Mouse (Mus musculus): ENCODE results near the gene Pin1.
"Not testable (repeated sequence)": the region's sequence is repeated elsewhere in the genome, so short reads cannot be mapped to it uniquely, and the experiment has no call there.

Pin1 gene

DNA sequence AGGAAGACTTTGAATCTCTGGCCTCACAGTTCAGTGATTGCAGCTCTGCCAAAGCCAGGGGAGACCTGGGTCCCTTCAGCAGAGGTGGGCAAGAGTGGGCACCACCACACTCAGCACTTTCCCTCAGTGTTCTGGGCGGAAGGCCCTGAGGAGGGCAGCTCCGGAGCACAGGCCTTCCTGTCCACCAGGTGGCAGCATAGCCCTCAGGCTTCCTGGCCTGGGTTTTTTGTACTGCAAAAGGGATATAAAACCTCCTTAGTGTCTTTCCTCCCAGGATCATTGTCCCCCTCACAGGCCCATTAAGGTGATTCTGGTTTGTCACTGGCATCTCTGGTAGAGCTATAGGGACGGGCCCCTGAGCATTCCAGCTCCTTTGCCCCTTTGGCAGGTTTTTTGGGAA lies 10.4 kb downstream of the Pin1 start:
- peak; percentile 29 to 47 for DNase-seq (ENCODE audit: low spot score in 2 of 2)

DNA sequence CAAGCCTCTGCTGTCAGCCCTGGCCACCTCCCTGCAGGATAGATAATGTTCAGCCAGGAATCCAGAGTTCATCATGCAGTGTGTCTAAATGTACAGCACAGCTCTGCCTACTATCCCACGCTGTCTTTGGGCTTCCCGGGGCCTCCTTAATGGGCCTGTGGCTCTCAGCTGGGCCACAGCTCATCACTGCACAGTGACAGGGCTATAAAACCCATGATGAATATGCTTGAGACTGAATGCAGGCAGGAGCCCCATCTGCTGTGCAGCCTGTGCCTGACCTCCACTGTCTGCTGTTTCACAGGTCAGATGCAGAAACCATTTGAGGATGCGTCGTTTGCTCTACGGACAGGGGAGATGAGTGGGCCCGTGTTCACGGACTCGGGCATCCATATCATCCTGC lies 11.0 kb downstream of the Pin1 start:
- DNase-seq (ENCODE audit: low spot score in 2 of 2): no peak

DNA sequence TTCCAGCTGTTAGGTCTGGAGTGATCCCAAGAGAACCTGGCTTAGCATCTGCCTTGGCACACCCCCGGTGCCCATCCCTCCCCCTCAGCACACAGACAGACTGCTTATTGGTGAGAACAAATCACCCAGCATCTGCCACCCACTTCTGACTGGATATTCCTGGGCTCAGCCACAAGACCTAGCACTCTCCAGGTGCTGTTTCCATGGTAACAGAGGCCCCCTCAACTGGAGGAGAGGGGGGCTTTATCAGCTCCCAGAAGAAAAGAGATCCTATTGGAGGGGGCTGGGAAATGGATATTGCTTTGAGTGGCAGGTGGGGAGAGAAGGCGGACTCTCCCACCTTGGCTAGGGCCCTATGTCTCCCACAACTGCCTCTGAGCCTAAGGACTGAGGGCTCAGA lies 12.1 kb downstream of the Pin1 start:
- DNase-seq (ENCODE audit: low spot score in 2 of 2): no peak

DNA sequence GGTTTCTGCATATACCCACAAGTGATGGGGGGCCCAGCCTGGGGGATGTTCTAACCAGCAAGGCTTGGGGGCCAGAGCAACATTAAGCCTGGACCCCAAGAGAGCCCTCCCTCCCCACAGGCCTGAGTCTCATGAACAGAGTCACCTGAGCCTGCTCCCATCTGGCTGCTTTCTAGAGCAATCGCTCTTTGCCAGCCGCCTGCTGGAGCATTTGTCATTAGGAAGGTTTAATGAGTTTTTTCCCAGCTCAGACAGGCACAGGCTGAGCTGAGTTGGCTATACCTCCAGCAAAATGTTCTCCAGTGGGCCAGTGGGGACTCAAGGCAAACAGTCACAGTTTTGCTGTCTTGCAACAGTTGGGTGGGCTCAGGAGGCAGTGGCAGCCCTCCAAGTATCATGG lies 12.5 kb downstream of the Pin1 start:
- DNase-seq (ENCODE audit: low spot score in 2 of 2): no peak

DNA sequence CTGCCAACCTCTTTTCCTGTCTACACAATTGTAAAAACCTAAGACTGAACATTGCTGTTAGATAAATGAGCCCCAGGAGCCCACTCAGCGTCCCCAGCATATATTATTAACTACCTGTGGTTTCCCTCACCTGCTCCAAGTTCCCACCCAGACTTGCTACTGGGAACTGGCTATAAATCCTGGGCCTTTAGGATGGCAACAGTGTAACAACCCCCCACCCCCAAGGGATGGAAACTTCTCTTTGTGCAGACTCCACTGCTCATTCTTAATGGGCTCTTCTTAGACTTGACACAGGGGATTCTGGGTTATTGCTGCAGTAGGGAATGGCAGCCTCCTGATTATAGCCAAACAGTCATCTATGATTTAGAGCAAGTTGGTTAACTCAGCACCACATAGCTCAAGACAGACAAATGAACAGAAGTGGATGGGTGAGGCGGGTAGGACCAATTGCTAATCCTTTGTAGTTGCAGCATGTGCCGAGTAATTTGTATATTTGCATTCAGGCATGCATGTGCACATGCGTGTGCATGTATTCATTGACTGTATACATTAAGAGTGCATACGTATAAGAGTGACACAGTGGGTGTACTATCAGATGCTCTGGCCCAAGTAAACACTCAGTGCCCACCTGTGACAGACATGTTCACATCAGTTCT lies 13.2 kb downstream of the Pin1 start:
- no peak for DNase-seq (ENCODE audit: low spot score in 2 of 2)

DNA sequence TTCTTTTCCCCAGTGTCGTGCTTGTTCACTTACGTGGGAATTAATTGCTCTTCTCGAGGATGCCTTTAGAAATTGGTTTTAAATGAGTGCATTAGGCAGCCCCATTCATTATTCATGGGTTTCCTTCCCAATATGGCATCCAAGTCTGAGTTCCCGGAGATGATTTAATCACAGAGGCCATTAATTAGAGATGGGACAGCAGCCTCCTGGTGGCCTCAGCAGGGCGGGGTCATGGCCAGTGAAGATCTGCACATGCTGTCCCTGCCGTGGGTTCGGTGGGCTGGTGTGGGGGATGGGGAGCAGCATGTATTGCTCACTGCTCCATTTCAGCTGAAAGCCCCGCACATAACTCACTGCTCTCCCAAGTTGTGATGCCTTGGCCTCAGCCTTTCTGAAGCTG lies 14.0 kb downstream of the Pin1 start:
- DNase-seq (ENCODE audit: low spot score in 2 of 2): no peak

DNA sequence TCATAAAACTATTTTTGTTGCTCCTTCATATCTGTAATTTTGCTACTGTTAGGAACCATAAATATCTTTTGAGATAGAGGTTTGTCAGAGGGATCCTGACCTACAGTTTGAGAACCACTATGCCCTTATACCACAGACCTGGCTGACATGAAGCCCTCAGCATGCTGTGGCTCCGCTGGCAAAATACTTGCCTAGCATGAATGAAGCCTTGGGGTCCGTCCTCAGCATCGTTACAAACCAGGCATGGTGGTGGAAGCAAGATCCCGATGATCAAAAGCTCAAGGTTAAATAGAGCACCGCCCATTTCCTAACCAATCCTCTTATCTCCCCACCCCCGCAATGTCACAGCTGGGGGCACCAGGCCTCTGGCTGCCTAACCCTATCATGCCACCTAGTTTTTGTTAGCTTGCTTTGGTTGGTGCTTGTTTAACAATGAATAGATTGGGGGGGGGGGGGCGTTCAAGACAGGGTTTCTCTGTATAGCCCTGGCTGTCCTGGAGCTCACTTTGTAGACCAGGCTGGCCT lies 14.7 kb downstream of the Pin1 start:
- no peak for DNase-seq (ENCODE audit: low spot score in 2 of 2)

DNA sequence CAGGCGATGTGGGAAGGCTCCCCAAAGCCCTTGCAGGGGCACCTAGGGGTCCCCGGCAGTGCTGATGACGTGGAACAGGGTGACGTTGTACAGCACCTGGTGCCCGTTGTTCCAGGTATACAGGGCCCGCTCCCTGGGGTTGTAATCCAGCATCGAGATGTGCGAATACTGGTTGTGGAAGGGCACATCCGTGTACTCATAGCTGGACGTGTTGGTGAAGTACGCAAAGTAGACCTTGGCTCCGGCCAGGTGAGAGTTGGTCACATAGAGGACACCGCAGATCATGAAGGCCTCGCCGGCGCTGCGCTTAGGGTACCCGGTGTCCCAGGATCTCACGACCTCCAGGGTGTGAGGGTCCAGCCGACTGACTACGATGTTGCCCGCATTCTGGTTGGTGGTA lies 16.2 kb downstream of the Pin1 start:
- no peak for DNase-seq (ENCODE audit: low spot score in 2 of 2)

DNA sequence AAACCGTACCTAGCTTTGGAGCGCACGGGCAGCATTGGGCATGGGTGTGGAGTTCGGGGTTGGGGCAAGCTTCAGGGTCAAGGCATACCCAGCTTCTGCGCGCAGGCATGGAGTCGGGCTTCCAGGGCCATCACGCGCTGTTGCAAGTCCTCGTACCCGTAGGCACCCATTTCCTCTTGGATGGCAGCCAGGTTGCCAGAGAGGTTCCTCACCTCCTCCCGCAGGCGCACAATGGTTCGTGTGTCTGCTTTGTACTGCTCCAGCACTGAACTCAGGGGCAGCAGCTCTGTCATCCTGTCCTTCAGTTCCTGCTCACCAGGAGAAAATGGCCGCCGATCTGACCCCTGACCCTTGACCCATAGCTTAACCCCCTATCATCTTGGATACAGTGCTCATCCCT lies 20.2 kb downstream of the Pin1 start:
- no peak for DNase-seq (ENCODE audit: low spot score in 2 of 2)

DNA sequence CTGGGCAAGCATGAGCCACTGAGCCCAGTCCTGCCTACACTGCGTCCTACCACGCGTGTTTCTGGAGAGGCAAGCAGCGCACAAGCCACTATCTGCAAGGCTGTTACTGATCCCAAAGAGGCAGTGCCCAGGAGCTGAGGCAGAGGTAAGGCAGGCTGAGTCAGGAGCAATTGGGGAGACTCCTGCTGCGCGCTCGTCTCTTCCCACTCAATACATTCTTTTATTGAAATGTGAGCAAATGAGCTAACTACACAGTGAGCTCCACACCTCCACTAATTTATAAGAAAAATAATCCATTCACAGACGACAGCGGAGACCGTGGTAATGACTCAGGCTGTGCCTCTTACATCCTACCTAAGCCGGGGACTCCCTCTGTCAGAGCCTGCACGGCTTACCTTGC lies 26.0 kb downstream of the Pin1 start:
- DNase-seq (ENCODE audit: low spot score in 2 of 2): no peak

DNA sequence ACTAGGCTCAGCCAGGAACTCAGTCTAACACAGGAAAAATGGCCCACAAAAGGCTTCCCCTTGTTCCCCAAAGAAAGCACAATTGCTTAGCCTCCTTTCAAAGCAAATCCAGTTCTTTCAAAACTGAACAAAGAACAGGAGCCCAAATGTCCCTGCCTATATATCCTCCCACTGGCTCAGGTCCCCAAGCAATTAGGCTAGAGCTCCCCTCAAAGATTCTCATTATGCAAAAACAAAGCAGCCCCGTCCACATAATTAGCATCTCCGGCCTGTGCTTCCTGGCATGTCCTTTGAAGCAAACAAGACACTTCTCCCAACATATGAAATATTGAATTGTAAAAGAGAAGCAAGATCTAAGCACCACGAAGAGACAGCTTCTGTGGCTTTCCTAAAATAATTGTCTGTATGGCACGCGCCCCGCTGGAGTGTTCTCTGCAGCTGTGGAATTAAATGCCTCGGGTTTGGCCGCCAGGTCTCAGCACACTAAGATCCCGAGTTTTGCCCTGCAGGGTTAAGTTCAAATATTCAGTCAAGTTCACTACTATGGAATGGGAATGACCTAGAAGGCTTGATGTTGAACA lies 28.6 kb downstream of the Pin1 start:
- no peak for DNase-seq (ENCODE audit: low spot score in 2 of 2)

DNA sequence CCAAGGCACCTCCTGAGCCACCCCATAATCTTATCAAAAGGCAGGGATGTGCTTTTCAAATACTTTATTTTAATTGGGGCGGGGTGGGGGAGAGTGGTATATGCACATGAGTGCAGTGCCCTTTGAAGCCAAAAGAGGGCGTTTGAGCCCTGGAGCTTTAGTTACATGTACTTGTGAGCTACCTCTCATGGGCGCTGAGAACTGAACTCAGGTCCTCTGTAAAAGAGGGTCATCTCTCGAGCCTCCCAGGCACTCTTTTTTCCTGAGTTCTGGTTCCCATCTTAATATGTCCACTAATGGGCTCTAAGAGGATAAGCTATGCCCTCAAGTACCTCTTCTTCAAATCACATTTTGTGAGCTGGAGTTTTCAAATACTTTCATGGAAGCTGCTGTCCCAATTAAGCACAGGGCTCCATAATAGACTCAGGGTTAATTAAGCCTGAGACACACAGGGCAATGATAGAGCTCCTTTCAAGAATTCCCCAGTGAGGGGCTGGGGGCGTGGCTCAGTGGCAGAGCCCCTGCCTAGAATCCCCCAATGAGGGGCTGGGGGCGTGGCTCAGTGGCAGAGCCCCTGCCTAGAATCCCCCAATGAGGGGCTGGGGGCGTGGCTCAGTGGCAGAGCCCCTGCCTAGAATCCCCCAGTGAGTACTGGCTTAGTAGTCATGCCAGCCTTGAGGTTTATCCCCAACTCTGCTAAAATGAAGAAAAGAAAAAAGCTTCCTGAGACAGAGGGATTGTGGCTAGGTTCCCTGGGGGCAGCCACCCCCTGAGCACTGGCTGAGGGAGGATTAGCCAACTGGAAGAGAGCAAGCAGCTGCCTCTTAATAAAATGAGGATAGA lies 29.9 kb downstream of the Pin1 start:
- DNase-seq (ENCODE audit: low spot score in 2 of 2): no peak

DNA sequence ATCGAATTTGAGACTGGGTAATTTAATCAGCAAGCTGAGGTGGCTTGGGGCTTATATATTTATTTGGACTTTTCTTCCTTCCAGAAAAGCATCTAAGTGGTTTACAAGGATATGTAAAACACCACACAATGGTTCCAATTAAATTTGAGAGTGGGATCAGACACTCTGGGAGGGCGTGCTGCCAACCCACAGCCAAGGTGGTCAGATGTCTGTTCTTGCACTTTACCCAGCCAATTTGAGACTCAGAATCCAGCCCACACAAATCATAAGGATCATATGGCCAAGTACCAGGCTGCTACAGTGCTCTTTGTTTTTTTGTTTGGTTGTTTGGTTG lies 30.5 kb downstream of the Pin1 start:
- DNase-seq (ENCODE audit: low spot score in 2 of 2): no peak

DNA sequence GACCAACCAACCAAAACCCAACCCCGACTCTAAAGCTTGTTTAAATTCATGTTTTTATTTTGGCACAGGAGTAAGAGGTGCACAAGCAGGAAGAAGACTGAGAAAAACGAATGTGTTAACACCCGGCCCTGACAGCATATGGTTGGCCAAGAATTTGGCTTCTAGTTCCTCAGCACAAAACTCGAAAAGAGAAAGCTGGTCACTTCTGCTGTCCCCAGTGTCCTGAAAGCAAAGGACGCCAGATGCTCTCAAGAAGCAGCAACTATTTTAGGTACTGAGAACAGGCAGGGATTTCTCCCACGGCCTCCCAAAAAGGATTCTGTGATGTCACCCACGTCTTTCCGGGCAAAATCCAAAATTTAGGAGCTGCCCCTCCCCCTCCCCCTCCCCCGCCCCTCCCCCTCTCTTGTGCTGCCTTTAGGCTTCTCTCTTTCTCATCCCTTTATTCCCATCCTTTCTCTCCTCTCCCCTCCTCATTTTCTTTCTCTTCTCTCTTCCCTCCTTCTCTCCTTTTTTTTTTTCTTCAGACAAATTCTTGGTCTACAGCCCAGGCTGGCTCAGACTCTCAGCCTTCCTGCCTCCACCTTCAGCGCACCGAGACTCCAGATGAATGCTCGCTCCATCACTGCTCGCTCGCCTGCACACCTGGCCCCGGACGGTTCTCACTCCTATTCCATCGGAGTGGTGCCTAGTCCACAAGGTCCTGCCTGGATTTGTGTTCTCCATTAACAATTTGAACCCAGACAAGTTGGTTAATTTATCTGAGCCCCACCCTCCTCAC lies 33.4 kb downstream of the Pin1 start:
- no peak for DNase-seq (ENCODE audit: low spot score in 2 of 2)

DNA sequence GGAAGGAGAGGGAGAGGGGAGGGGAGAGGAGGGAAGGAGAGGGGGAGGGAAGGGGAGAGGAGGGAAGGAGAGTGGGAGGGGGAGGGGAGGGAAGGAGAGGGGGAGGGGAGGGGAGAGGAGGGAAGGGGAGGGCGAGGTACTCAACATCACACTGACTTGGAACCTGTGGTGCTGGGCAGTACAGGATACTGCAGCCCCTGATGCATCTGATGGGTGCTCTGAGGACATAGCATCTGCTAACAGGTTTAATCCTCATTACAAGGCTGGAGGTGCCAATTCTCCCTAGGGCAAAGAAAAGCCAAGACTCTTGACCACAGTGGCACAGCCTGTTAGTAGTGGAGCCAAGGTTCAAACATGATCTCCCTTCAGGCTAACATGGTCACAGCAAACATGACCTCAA lies 37.5 kb downstream of the Pin1 start:
- no peak for DNase-seq (ENCODE audit: low spot score in 2 of 2)

DNA sequence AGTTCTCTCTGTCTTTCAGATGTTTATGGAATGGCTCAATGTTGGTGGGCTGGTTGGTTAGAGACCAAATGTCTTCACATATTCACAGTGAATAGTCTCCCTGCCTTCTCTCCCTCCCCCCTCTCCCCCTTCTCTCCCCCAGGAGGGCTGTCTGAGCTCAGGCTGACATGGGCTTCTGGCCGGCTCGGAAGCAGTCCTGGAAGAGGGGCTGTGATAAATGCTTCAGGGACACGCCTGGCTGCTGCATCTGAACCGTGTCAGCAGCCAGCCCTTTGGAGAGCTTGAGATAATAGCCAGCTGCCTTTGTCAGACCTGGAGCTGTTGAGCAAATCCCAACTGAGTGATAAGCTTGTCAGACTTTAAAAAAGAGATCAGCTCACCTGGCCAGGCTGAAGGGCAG lies 38.0 kb downstream of the Pin1 start:
- DNase-seq (ENCODE audit: low spot score in 2 of 2): no peak

DNA sequence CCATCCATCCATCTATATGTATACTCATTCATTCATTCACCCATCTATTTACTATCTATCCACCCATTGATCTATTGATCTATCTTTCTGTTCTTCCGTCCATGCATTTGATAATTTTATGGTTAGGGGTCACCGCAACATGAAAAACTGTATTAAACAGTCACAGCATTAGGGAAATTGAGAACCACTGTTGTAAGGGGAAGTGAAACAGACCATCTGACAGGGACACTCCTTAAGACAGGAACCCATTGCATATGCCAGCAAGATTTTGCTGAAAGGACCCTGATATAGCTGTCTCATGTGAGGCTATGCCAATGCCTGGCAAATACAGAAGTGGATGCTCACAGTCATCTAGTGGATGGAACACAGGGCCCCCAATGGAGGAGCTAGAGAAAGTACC lies 38.6 kb downstream of the Pin1 start:
- not testable (repeated sequence) for DNase-seq (ENCODE audit: low spot score in 2 of 2)

DNA sequence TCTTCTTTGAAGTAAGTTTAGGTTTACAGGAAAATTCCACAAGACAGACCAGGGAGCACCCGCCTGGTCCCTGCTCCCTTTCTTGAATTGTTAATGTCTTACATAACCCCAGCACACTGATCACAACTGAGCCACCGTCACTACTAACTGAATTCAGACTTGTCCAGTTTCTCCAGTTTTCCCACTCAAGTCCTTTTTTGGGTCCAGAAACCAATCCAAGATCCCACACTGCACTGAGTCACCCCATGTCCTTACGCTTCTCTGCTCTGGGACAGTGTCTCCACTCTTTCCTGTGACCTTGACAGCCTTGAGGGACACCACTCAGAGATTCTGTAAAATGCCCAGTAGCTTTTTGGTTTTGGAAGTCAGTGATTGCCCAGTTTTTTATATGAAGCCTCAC lies 41.0 kb downstream of the Pin1 start:
- no peak for DNase-seq (ENCODE audit: low spot score in 2 of 2)

DNA sequence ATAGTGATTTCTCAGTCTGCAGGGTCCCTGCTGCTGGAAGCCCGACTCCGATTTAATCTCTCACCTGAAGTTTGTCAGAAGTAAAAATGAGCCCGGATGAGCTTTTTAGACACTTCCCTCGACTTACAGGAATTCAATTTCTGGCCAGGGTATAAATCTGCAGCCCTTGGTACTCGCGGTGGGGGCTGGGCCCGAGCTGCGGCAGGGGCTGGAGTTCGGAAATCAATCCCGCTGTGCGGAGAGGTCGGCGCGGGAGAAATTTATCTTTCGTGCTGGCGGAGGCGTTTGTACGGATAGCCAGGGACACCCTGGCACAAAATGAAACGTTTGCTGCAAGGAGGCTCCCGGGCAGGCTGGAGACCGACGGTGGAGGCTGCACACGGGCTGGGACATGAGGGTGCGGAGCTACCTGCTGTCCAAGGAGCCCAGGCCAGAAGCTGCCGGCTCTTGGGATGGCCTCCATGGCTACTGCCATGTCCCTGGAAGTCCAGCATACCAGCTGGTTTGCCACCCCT lies 42.9 kb downstream of the Pin1 start:
- DNase-seq (ENCODE audit: low spot score in 2 of 2): no peak

DNA sequence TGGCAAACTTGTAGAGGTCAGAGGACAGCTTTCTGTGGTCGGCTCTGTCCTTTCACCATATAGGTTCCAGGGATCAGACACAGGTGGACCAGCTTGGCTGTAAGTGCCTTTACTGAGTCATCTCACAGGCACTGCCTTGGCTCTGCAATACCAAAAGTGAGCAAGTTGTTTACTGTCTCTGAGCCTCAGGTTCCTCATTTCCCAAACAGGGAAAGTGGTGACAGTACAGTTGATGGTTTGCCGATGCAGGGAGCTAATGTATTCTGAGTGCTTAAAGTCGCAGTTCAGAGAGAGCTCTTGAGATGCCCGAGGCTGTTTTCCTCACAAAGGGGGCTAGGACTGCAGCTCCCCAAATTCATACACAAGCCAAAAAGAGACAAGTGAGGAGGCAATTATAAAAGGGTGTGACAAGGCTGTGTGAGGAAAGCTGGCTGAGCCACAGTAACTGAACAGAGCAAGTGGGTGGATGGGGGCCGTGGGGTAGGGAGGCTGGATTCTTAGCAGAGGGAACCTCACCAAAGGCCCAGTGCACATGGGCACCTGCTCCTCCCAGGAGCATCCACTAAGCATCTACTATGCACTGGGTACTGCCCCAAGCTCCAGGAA lies 44.3 kb downstream of the Pin1 start:
- DNase-seq (ENCODE audit: low spot score in 2 of 2): no peak

DNA sequence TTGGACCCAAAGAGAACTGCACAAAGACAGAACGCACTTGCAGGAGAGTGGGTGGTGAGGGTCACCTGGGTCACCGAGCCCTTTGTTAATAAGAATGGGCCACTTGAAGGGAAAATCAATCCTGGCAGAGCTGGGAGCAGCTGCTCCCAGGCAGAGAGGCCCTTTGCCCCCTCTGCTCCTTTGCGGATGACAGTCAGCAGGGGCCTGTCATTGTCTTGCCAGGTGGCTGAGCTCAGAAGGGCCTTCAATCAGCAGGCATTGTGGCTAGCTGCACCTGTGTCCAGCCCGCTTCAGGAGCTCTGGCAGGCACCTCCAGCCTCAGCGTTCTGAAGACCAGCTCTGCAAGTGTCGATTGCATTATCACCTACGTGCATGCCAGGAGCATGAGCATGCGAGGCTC lies 45.6 kb downstream of the Pin1 start:
- no peak for DNase-seq (ENCODE audit: low spot score in 2 of 2)

All from natural killer cell, adult 2 months (primary cell).